Mouse (Mus musculus) lung, embryonic 14.5 days (tissue): ENCODE results near the gene Rab6b. TPM values are rescaled to one million over a fixed set of nuclear protein-coding genes. Genes with fewer than 3 reads are reported as not detected.
A peak's percentile ranks its signal among the peaks of the same experiment; 100 is the strongest.

ENCODE experiments used
- ATAC-seq: fragments of 200-750 bp; cut with Nextera tagmentation; 2 replicates; pipeline ENCODE4 v1.8.0; 2017; ENCODE audit warnings: mild to moderate bottlenecking, moderate TSS enrichment, moderate library complexity; ENCODE audit not compliant: insufficient read depth
- DNase-seq: peaks from one replicate; pipeline ENCODE4 v3.0.0-alpha.2; 2015
- H3K27ac ChIP-seq: fragments of 300-500 bp; sonication (generic); 2 replicates; pipeline ENCODE4 v1.5.1; 2014; ENCODE audit warnings: low read depth, mild to moderate bottlenecking, moderate library complexity
- H3K27me3 ChIP-seq: fragments of 300-500 bp; sonication (generic); 2 replicates; pipeline ENCODE4 v1.6.1; 2014; ENCODE audit warnings: low read length, control low read depth; ENCODE audit not compliant: insufficient read depth
- H3K36me3 ChIP-seq: fragments of 300-500 bp; sonication (generic); 2 replicates; pipeline ENCODE4 v1.6.1; 2014; ENCODE audit warnings: control low read depth; ENCODE audit not compliant: insufficient read depth
- H3K4me1 ChIP-seq: fragments of 300-500 bp; sonication (generic); 2 replicates; pipeline ENCODE4 v1.6.1; 2014; ENCODE audit warnings: antibody characterized with exemption, control low read depth; ENCODE audit not compliant: insufficient read depth
- H3K4me2 ChIP-seq: fragments of 300-500 bp; sonication (generic); 2 replicates; pipeline ENCODE4 v1.6.1; 2014; ENCODE audit warnings: mild to moderate bottlenecking
- H3K4me3 ChIP-seq: fragments of 300-500 bp; sonication (generic); 2 replicates; pipeline ENCODE4 v1.5.1; 2014; ENCODE audit warnings: low read depth, low read length
- H3K9ac ChIP-seq: fragments of 300-500 bp; sonication (generic); 2 replicates; pipeline ENCODE4 v1.6.1; 2014
- H3K9me3 ChIP-seq: fragments of 300-500 bp; sonication (generic); 2 replicates; pipeline ENCODE4 v1.6.1; 2016; ENCODE audit warnings: low read depth, low read length, control low read depth
- CTCF ChIP-seq: IDR thresholded peaks from 2 replicates; pipeline ENCODE4 v1.5.1; 2016; ENCODE audit warnings: antibody characterized with exemption, low read depth
- WGBS: fragments of 180-500 bp; shearing (Covaris S2); extraction: QIAGEN DNeasy Blood & Tissue Kit; methylation state at CpG from one replicate; pipeline ENCODE4 v1.1.7; 2014; 5-methylcytosine and 5-hydroxymethylcytosine counted together
- polyA plus RNA-seq: library from polyadenylated mRNA; unstranded; fragments of >200 nt; fragmentation: Nextera tagmentation; extraction: Ambion mirVana; gene quantifications from 2 replicates; pipeline ENCODE4 v1.2.1, GENCODE M21; 2014

Rab6b gene
- polyA plus RNA-seq, 1 experiment from 2014 or later, result 1.5 TPM

DNA sequence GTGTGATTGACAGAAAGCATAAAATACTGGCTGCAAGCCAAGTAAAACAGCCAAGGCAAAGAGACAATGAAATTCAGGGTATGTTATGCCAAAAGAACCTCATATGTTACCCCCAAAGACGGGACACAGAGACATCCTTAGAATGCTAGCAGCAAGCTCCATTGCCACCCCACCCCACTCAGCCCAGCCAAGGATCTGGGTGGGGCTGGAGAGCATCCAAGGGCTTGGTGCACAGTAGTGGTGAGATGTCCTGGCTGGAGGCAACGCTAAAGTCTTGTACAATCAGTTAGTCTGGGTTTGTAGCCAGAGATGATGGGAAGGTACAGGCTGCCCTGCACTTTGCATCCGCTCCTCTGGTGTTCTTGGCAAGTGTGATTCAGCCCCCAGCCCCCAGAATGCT is 68.7 kb downstream of the Rab6b start:
- peak overlapping the region; percentile 54 for H3K9ac ChIP-seq
- no peaks in the 10 kb centered on the region for H3K27me3 ChIP-seq
- peak overlapping the region; percentile 80 for H3K4me2 ChIP-seq
- H3K4me1 ChIP-seq, result peaks cover 6% of the 10 kb centered on the region; the same call in 1 of the 2 replicates
- peak; percentile 66 for DNase-seq
- ATAC-seq, result peak; percentile 55
- WGBS, result 42% methylated on average over 3 of the region's 3 CpGs
- no peak overlapping the region for H3K27ac ChIP-seq
- no peaks in the 10 kb centered on the region for H3K36me3 ChIP-seq
- no peaks in the 10 kb centered on the region for H3K9me3 ChIP-seq
- TF ChIP-seq CTCF, result no peak
- H3K4me3 ChIP-seq, result peak overlapping the region; percentile 41

DNA sequence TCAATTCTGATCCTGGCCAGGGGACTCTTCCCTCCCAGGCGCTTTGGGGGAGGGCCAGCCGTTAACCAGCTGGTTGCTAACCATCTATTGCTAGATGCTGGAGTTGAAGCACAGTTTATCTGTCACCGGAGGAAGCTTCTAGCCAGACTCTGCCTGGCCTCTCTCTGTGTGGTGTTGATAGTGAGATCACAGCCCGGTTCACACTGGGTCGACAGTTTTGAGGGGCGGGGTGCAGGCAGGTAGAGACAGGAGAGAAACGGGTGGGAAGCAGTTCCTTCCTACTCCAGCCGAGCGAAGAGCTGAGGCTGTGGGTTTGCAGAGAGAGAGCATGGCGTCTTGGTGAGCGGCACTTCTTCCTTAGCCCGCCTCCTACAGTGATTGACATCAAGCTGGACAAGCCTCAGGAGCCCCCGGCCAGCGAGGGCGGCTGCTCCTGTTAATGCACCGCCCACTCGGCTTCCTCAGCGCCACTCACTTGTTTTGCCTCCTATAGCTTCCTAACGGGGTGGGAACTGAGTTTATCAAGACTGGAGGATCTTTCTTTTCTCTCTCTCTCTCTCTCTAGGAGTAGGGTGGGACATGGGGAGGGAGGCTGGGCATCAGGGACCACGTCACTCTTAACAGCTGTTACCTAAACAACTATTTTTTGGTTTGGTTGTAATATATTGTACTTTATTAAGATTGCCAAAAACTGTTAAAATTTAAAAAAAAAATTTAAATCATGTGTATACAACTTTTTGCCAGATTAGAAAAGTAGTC is 69.4 kb downstream of the Rab6b start:
- H3K4me3 ChIP-seq, result peak overlapping the region; percentile 41
- DNase-seq (peak; percentile 95), ATAC-seq (peak; percentile 96)
- TF ChIP-seq CTCF, result no peak
- no peaks in the 10 kb centered on the region for H3K9me3 ChIP-seq
- no peaks in the 10 kb centered on the region for H3K27me3 ChIP-seq
- WGBS, result 1% methylated on average over 20 of the region's 20 CpGs
- peak overlapping the region; percentile 54 for H3K9ac ChIP-seq
- peak overlapping the region; percentile 74 for H3K27ac ChIP-seq
- peak overlapping the region; percentile 80 for H3K4me2 ChIP-seq
- H3K4me1 ChIP-seq, result peaks cover 6% of the 10 kb centered on the region; the same call in 1 of the 2 replicates
- H3K36me3 ChIP-seq, result no peaks in the 10 kb centered on the region

DNA sequence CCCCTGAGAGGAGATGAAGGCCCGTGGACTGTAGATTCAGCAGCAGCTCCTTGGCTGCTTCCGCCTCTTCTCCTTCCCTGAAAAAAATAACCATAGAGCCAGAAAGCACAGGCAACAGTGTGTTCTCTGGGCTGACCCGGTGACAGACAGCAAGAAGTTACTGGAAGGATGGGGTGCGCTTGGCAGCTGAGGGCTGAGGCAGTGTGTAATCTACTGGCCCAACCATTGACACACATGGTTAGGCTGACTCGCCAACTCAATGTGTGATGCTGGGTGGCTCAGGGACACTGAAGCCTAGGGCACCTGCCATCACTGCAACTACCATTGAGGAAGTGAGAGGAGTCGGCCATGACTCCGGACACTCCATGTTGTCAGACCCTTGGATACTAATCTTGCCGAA is 70.3 kb downstream of the Rab6b start:
- no peak overlapping the region for H3K27ac ChIP-seq
- H3K27me3 ChIP-seq, result no peaks in the 10 kb centered on the region
- H3K4me1 ChIP-seq, result peaks cover 6% of the 10 kb centered on the region; the same call in 1 of the 2 replicates
- H3K4me3 ChIP-seq, result no peak overlapping the region
- WGBS, result 85% methylated on average over 8 of the region's 8 CpGs
- no peaks in the 10 kb centered on the region for H3K36me3 ChIP-seq
- no peak for TF ChIP-seq CTCF
- H3K9ac ChIP-seq, result no peak overlapping the region
- DNase-seq (no peak), ATAC-seq (no peak)
- no peaks in the 10 kb centered on the region for H3K9me3 ChIP-seq
- no peak overlapping the region for H3K4me2 ChIP-seq

DNA sequence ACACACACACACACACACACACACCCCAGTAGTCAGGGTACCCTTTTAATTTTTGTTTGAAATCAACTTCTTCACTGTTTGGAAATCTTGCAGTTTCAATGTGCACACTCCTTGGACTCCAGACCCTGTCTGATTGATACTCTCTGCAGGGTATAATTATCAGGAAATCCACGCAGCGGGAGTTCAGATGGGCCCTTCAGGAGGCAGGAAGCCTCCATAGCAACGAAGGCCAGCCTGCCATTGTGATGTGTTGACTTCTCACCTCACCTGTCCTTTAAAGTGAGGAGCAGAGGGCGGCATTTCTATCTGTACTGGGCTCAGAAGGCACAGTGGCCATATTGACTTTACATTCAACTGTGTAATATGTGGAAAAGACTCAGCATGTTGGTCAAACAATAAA is 73.3 kb downstream of the Rab6b start:
- no peaks in the 10 kb centered on the region for H3K27me3 ChIP-seq
- H3K4me2 ChIP-seq, result no peak overlapping the region
- ATAC-seq (no peak), DNase-seq (no peak)
- TF ChIP-seq CTCF, result no peak
- no peak overlapping the region for H3K9ac ChIP-seq
- H3K4me1 ChIP-seq, result peaks cover 6% of the 10 kb centered on the region; the same call in 1 of the 2 replicates
- peaks cover 22% of the 10 kb centered on the region for H3K36me3 ChIP-seq
- 50% methylated on average over 4 of the region's 4 CpGs for WGBS
- no peaks in the 10 kb centered on the region for H3K9me3 ChIP-seq
- H3K4me3 ChIP-seq, result no peak overlapping the region
- no peak overlapping the region for H3K27ac ChIP-seq

DNA sequence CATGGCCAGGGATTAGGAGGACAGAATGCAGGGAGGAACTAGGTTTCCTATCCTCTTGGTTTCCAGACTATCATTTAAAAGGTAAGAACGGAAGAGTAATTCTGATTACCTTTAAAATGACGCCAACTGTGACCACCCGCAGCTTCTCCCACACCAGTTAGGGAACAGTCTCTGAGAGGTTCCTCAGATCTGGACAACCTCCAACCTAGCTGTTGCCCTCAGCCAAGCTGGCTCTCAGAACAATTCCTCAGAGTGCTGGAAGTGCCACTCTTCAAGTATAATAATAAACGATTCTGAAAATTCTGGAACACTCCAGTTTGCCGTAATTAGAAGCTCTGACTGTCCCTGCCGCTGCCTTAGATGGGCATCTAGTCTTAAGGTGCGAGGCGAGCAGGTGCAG is 74.4 kb downstream of the Rab6b start:
- ATAC-seq (no peak), DNase-seq (no peak)
- no peaks in the 10 kb centered on the region for H3K9me3 ChIP-seq
- no peak overlapping the region for H3K4me2 ChIP-seq
- no peak overlapping the region for H3K9ac ChIP-seq
- H3K36me3 ChIP-seq, result peaks cover 32% of the 10 kb centered on the region
- H3K27ac ChIP-seq, result no peak overlapping the region
- H3K4me3 ChIP-seq, result no peak overlapping the region
- no peak for TF ChIP-seq CTCF
- no peaks in the 10 kb centered on the region for H3K27me3 ChIP-seq
- WGBS, result 81% methylated on average over 8 of the region's 8 CpGs
- H3K4me1 ChIP-seq, result no peaks in the 10 kb centered on the region

DNA sequence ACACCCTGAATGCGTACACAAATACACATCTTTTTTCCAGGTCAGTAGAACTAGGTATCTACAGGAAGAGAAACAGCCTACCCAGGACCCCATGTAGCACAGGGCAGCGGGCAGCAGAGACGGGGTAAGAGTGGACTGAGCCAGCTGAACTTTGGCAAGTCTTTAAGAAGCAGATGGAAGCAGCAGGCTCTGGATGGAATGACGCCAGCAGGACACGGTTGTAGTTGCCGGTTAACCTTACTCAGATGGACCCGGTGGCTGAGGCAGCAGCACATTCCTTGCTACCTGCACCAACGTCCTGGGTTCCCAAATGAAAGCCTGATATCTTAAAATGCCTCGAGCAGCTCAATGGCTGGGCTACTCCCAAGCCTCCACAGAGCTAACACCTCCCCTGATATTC is 75.2 kb downstream of the Rab6b start:
- no peaks in the 10 kb centered on the region for H3K4me1 ChIP-seq
- no peak for TF ChIP-seq CTCF
- no peak overlapping the region for H3K4me3 ChIP-seq
- peak; percentile 29 for DNase-seq
- peaks cover 40% of the 10 kb centered on the region for H3K36me3 ChIP-seq
- no peak for ATAC-seq
- no peak overlapping the region for H3K4me2 ChIP-seq
- H3K27ac ChIP-seq, result no peak overlapping the region
- H3K9me3 ChIP-seq, result no peaks in the 10 kb centered on the region
- no peaks in the 10 kb centered on the region for H3K27me3 ChIP-seq
- no peak overlapping the region for H3K9ac ChIP-seq
- 58% methylated on average over 9 of the region's 9 CpGs for WGBS

DNA sequence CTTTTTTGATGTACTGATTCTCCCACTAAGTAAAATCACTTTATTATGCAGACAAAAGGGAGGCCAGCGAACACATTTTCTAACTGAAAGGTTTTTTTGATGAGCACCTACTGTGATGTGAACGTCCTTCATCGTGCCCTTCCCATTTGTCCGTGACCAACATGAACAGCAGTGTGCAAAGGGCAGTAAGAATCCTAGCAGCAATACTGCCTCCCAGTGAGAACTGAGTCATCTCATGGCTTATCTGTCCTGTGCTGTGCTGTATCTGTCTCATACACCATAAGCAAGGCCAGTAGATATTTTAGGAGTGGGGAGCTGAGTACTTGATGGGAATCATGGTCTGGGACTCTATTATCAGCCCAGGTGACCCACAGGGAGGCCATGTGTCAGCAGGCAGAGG is 76.8 kb downstream of the Rab6b start:
- WGBS, result 92% methylated on average over 4 of the region's 4 CpGs
- Histone ChIP-seq H3K4me3 (no peak overlapping the region), H3K4me1 (no peaks in the 10 kb centered on the region), H3K9me3 (no peaks in the 10 kb centered on the region), H3K27ac (no peak overlapping the region), H3K9ac (no peak overlapping the region), H3K36me3 (peaks cover 57% of the 10 kb centered on the region), H3K4me2 (no peak overlapping the region), H3K27me3 (no peaks in the 10 kb centered on the region)
- no peak for ATAC-seq
- DNase-seq, result no peak
- no peak for TF ChIP-seq CTCF
